Mouse (Mus musculus): ENCODE results near the gene Lhfpl2.

DNA sequence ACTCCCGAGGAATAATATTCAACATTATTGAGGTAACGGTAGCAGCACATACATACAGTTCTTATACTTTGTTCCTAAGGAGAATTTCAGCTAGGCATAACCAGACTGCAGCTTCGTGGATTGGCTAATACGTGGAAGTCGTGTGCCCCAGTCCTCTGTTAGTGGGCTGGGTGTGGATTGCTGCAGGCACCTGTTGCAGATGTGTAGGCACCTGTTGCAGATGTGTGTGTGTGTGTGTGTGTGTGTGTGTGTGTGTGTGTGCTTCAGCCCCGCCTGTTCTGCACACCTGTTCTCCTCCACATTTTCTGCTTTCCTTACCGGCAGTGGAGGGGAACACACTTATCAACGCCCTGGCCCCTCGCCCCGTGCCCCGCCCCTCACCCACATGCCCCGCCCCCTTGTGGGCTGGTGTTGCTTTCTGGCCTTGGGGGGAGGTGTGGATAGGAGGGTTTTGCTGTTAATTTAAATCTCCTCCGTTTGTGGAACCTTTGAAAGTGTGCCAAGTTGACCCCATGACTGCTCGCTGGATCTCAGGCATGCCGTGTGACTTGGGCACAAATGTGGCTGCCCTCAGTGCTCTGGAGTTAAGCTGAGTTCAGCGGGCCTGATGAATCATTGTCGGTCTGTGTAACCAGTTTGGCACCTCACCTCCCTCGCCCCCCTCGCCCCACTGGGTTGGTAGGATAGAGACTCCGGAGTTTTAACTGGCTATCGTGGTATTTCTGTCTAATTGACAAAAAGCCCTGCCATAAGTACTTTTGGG, 4.9 kb downstream of the Lhfpl2 start:
- TF ChIP-seq CTCF (IDR thresholded peaks at IDR 0.05; ENCODE audit: control insufficient read depth, insufficient read depth, insufficient replicate concordance, low read depth, low read length) = no peak
- TF ChIP-seq POLR2A (IDR thresholded peaks at IDR 0.05; ENCODE audit: control insufficient read depth, low read depth, low read length) = no peak

All from testis, adult 2 months (tissue).